Mouse (Mus musculus) erythroblast, embryonic 14.5 days (primary cell): ENCODE data around the gene Sorbs1. TPM values are rescaled to one million over a fixed set of nuclear protein-coding genes. Genes with fewer than 3 reads are reported as not detected.

ENCODE experiments used
- H3K27me3 ChIP-seq: 2 replicates; pipeline ENCODE4 v1.6.1; 2012; ENCODE audit warnings: inconsistent platforms; ENCODE audit not compliant: control insufficient read depth
- H3K36me3 ChIP-seq: 2 replicates; pipeline ENCODE4 v1.6.1; 2012; ENCODE audit warnings: mild to moderate bottlenecking, inconsistent platforms; ENCODE audit not compliant: control insufficient read depth
- H3K4me1 ChIP-seq: 2 replicates; pipeline ENCODE4 v1.6.1; 2012; ENCODE audit warnings: inconsistent platforms; ENCODE audit not compliant: control insufficient read depth
- H3K4me3 ChIP-seq: replicated peaks from 2 replicates; pipeline ENCODE3; 2012; ENCODE audit warnings: moderate library complexity, mild to moderate bottlenecking, inconsistent platforms
- H3K9me3 ChIP-seq: 2 replicates; pipeline ENCODE4 v1.6.1; 2012; ENCODE audit warnings: low read length, inconsistent platforms, mixed read lengths; ENCODE audit not compliant: control insufficient read depth
- GATA1 ChIP-seq: IDR thresholded peaks from 2 replicates; pipeline ENCODE4 v1.6.1; 2012; ENCODE audit warnings: low read length, inconsistent platforms, mixed read lengths
- TAL1 ChIP-seq: IDR thresholded peaks from 3 replicates; pipeline ENCODE4 v1.6.1; 2012; ENCODE audit warnings: low read length, inconsistent platforms, mixed read lengths
- polyA plus RNA-seq: library from polyadenylated mRNA; stranded (reverse); fragments of >175 nt; gene quantifications from 2 replicates; pipeline ENCODE4 v1.2.3, GENCODE M21; 2012

Gene Sorbs1
- polyA plus RNA-seq, 1 experiment, result 2.4 TPM

DNA sequence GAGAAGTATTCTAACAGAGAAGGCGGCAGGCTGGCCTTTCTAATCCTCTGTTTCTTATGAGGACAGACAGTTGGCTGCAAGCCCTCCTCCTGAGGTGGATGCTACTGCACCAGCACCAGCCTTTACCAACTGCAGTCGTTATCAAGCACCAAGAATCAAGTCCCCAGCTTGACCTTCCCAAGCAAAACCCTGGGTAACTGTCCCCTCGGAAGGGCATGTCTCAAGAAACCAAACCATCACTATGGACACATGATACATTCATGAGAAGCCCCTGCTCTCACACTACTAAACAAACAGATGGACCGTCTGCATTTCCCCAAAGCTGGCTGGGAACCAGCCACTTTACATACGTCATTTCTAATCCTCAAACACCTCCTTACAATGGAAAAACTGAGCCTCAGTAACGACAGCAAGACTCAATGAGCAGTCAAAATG is 102.2 kb downstream of the Sorbs1 start:
- TF ChIP-seq TAL1, result no peak
- no peak for TF ChIP-seq GATA1

DNA sequence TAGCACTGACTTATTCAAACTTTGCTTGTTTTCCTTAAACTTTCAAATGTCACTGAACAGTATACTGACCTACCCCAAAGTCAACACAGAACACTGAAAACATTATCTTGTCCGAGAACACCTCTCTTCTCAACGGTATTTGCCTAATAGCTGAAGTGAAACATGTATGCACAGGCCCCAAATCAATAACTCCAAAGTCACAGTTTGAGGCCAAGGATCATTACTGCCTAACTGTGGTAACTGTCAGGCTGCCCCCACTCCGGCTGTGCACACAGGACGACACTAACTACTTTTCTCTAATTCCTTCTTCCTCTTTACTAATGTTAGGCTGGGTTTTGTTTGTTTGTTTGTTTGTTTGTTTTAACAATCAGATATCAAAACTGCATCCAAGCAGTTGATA is 103.1 kb downstream of the Sorbs1 start:
- H3K9me3 ChIP-seq, result no peaks in the 10 kb centered on the region
- H3K4me1 ChIP-seq, result no peaks in the 10 kb centered on the region
- H3K4me3 ChIP-seq, result no peak overlapping the region
- no peaks in the 10 kb centered on the region for H3K27me3 ChIP-seq
- H3K36me3 ChIP-seq, result peaks cover 7% of the 10 kb centered on the region
- TF ChIP-seq GATA1, result no peak
- no peak for TF ChIP-seq TAL1

More for the DNA sequence above, 102.2 kb downstream of the Sorbs1 start:
- H3K36me3 ChIP-seq, result peaks cover 5% of the 10 kb centered on the region
- H3K27me3 ChIP-seq, result no peaks in the 10 kb centered on the region
- no peaks in the 10 kb centered on the region for H3K9me3 ChIP-seq
- no peak overlapping the region for H3K4me3 ChIP-seq
- H3K4me1 ChIP-seq, result no peaks in the 10 kb centered on the region; the same call in 1 of the 2 replicates

DNA sequence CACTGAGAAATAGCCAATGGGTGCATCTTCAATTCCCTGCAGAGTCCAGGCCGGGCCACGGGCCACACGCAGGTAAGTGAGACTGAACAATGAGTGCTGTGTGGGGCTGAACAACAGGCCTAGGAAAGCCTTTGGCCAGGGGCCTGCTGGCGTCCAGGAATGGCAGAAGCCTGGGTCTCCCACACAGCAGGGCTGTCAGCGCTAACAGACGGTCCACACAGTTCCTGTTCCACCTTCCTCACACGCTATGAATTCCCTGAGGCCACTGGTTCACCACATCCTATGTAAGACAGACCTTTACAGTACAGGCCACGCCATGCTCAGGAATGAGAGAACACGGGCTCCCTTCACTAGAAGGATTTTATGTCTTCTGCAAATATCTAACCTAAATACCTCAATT is 103.5 kb downstream of the Sorbs1 start:
- TF ChIP-seq TAL1 (no peak), GATA1 (no peak)
- Histone ChIP-seq H3K4me3 (no peak overlapping the region), H3K36me3 (peaks cover 10% of the 10 kb centered on the region), H3K4me1 (no peaks in the 10 kb centered on the region), H3K9me3 (no peaks in the 10 kb centered on the region), H3K27me3 (no peaks in the 10 kb centered on the region)

DNA sequence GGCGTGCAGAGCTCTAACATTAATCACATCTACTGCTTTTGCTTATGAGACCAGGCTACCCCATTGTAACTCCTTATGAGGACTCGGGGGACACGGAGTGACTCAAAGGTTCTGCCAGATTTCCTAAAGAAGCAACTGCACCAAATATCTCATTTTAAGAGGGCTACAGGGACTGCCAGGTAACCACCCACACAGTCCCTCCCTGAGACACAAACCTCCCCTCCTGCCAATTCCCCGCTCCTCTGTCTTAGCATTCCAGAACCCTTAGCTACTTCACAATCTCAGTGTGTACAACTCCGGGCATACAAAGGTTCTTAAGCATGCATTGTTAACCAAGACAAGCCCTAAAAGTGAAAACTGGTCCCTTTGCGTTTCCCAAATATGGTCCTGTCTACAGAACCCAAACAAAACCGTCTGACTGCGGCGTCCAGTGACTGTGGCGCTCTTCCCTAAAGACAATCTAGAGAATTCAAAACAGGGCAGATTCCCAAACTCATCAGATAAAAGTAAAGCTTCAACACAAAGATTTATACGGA is 104.0 kb downstream of the Sorbs1 start:
- TF ChIP-seq GATA1 (no peak), TAL1 (no peak)
- Histone ChIP-seq H3K4me1 (no peaks in the 10 kb centered on the region), H3K9me3 (no peaks in the 10 kb centered on the region), H3K4me3 (no peak overlapping the region), H3K36me3 (peaks cover 11% of the 10 kb centered on the region), H3K27me3 (no peaks in the 10 kb centered on the region)

DNA sequence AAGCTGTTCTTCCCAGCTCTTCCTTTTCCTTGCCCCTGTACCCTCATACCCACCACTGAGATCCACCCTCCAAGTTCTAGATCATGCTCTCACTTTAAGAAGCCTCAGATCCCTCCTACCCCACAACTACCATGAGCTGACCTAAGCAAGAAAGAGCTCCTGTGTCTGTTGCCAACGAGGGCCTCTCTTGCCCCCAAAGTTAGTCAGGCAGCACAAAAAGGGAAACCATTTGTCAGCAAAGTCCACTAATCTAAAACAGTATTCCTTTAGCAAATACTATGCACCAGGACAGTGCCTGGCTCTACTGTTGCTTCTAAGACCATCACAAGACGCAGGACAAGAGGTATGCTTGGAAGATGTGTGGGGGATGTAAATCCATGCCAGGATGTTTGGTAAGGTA is 106.4 kb downstream of the Sorbs1 start:
- Histone ChIP-seq H3K27me3 (no peaks in the 10 kb centered on the region), H3K9me3 (no peaks in the 10 kb centered on the region), H3K36me3 (peaks cover 13% of the 10 kb centered on the region), H3K4me3 (no peak overlapping the region), H3K4me1 (no peaks in the 10 kb centered on the region)
- TF ChIP-seq TAL1, result no peak
- TF ChIP-seq GATA1, result no peak

DNA sequence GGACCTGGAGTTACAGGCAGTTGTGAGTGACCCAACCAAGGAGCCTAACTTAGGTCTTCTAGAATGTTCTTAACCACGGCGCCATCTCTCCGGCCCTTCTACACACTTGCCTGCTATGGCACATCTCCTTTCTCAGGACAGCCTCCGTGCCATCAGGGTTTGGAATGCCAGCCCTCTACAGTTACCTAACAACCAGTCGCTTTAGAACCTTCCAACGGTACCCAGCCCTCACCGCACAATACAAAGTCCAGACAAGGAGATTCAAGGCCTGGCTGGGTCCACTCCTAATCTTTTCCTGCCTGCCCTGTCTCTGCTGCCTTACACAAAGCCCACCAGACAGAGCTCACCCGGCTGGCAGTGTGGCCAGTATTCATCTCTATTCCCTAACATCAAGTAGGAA is 106.9 kb downstream of the Sorbs1 start:
- Histone ChIP-seq H3K27me3 (no peaks in the 10 kb centered on the region), H3K9me3 (no peaks in the 10 kb centered on the region), H3K4me1 (no peaks in the 10 kb centered on the region), H3K4me3 (no peak overlapping the region), H3K36me3 (peaks cover 17% of the 10 kb centered on the region)
- TF ChIP-seq GATA1, result no peak
- no peak for TF ChIP-seq TAL1

DNA sequence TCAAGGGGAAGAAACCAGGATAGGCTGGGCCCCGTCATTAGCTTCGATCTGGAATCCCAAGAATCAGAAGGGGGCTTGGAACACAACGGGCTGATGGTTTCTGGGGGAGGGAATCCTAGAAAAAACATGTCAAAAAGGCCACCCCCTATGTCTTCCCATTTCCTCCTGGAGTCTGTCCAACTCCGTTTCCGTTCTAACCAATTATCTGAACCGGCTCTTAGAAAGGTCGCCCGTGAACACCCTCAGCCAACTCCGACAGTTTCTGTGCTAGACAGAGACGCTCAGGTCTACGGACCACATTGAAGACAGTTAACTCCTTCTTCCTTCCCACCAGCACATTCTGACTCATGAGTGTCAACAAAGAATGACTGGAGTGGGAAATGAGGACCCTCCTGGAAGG is 107.8 kb downstream of the Sorbs1 start:
- no peaks in the 10 kb centered on the region for H3K9me3 ChIP-seq
- no peaks in the 10 kb centered on the region for H3K4me1 ChIP-seq
- H3K4me3 ChIP-seq, result no peak overlapping the region
- peaks cover 25% of the 10 kb centered on the region for H3K36me3 ChIP-seq
- H3K27me3 ChIP-seq, result no peaks in the 10 kb centered on the region
- no peak for TF ChIP-seq TAL1
- no peak for TF ChIP-seq GATA1

DNA sequence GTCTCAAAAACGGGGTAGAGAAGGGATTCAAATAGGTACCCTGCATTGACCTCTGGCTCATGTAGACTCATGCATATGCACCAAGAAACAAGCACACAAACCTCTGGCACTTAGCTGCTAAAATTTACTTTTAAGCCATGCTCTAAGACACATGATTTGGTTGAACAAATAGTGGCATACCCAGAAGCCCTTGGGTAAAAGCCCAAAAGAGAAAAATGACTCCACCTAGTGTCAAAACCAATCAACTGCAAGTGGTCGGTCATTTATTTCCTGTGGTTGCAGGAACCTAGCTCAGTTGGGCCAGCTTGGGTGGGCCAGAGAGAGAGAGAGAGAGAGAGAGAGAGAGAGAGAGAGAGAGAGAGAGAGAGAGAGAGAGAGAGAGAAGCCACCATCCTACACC is 109.0 kb downstream of the Sorbs1 start:
- no peaks in the 10 kb centered on the region for H3K4me1 ChIP-seq

DNA sequence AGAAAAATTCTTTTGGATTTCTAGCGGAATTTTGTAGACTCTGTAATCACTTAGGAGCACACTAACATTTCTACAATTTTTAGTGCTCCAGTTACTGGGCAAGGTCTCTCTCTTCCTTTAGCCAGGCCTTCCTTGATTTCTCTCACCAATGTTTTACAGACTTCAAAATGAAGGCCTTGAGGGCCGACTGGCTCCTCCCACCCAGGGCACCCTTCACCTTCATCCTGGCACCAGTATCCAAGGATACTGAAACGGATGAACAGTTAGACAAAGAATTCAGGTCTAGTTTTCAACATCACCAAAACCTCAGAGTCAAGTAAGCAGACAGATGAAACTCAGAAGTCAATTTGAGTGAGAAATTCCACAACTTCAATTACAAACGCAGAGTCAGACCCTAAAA is 109.6 kb downstream of the Sorbs1 start:
- Histone ChIP-seq H3K27me3 (no peaks in the 10 kb centered on the region), H3K9me3 (no peaks in the 10 kb centered on the region), H3K4me3 (no peak overlapping the region), H3K4me1 (no peaks in the 10 kb centered on the region), H3K36me3 (peaks cover 38% of the 10 kb centered on the region)
- no peak for TF ChIP-seq TAL1
- no peak for TF ChIP-seq GATA1

More for the DNA sequence above, 109.0 kb downstream of the Sorbs1 start:
- H3K27me3 ChIP-seq, result no peaks in the 10 kb centered on the region
- TF ChIP-seq GATA1, result no peak
- TF ChIP-seq TAL1, result no peak
- no peaks in the 10 kb centered on the region for H3K9me3 ChIP-seq
- peaks cover 32% of the 10 kb centered on the region for H3K36me3 ChIP-seq
- no peak overlapping the region for H3K4me3 ChIP-seq
